Mouse (Mus musculus) hindbrain, embryonic 15.5 days (tissue): Measurements from ENCODE around the gene Mapkapk2. TPM values are rescaled to one million over a fixed set of nuclear protein-coding genes. Genes with fewer than 3 reads are reported as not detected.

ENCODE experiments used
- ATAC-seq: fragments of 200-750 bp; cut with Nextera tagmentation; 2 replicates; pipeline ENCODE4 v1.8.0; 2017; ENCODE audit warnings: low read depth, moderate number of reproducible peaks, moderate TSS enrichment; ENCODE audit not compliant: low FRiP score
- H3K27ac ChIP-seq: fragments of 300-500 bp; sonication (generic); replicated peaks from 2 replicates; pipeline ENCODE4 v1.5.1; 2015; ENCODE audit warnings: mild to moderate bottlenecking, inconsistent platforms
- H3K27me3 ChIP-seq: fragments of 300-500 bp; sonication (generic); 2 replicates; pipeline ENCODE4 v1.6.1; 2015; ENCODE audit warnings: control low read depth, inconsistent platforms
- H3K36me3 ChIP-seq: fragments of 300-500 bp; sonication (generic); 2 replicates; pipeline ENCODE4 v1.6.1; 2015; ENCODE audit warnings: control low read depth, inconsistent platforms
- H3K4me1 ChIP-seq: fragments of 300-500 bp; sonication (generic); replicated peaks from 2 replicates; pipeline ENCODE4 v1.6.1; 2015; ENCODE audit warnings: control low read depth, inconsistent platforms
- H3K4me2 ChIP-seq: fragments of 300-500 bp; sonication (generic); 2 replicates; pipeline ENCODE4 v1.6.1; 2015; ENCODE audit warnings: moderate library complexity, mild to moderate bottlenecking, inconsistent platforms
- H3K4me3 ChIP-seq: fragments of 300-500 bp; sonication (generic); 2 replicates; pipeline ENCODE4 v1.5.1; 2015; ENCODE audit warnings: mild to moderate bottlenecking, inconsistent platforms
- H3K9ac ChIP-seq: fragments of 300-500 bp; sonication (generic); 2 replicates; pipeline ENCODE4 v1.6.1; 2015; ENCODE audit warnings: inconsistent platforms
- H3K9me3 ChIP-seq: fragments of 300-500 bp; sonication (generic); 2 replicates; pipeline ENCODE4 v1.6.1; 2016; ENCODE audit warnings: control low read depth, inconsistent platforms
- WGBS: fragments of 180-500 bp; shearing (Covaris S2); methylation state at CpG from one replicate; pipeline ENCODE4 v1.1.7; 2015; 5-methylcytosine and 5-hydroxymethylcytosine counted together
- polyA plus RNA-seq: library from polyadenylated mRNA; unstranded; fragments of >200 nt; fragmentation: Nextera tagmentation; extraction: Ambion mirVana; gene quantifications from 2 replicates; pipeline ENCODE4 v1.2.1, GENCODE M21; 2015

Gene Mapkapk2
- polyA plus RNA-seq, 1 experiment from 2014 or later: 20.0 TPM

DNA sequence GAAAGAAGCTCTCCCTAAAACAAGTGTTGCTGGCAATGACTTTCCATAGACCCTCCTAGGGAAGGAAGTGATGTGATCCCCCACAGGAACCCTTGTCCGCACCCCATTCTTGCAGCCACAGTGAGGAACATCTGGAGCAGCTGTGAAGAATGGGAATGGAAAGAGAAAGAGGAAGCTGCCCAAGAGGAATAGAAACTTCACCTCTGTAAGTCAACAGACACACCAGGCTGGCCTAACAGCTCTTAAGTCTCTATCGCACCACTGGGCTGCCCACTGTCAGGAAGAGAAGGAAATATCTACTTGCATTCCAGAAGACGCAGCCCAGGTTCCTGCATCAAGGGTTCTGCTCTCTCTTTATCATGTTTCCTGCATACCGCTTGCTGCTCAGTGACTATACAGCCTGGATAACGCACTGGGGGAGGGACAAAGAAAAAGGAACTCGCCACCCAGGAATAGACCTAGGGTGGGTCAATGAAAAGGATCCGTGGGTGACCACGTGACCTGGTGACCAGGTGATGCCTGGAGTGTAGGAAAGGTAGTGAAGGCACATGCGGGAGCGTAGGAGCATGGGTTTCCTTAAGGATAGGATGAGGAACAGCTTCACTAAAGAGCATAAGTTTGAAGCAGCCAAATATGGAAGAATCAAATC is 6.3 kb upstream of the Mapkapk2 start:
- no peak overlapping the region for H3K9ac ChIP-seq
- H3K27ac ChIP-seq: no peak overlapping the region
- no peaks in the 10 kb centered on the region for H3K9me3 ChIP-seq
- no peaks in the 10 kb centered on the region for H3K27me3 ChIP-seq
- no peak for ATAC-seq
- no peaks in the 10 kb centered on the region for H3K36me3 ChIP-seq
- H3K4me2 ChIP-seq: no peak overlapping the region
- WGBS: 85% methylated on average over 10 of the region's 10 CpGs
- no peaks in the 10 kb centered on the region for H3K4me1 ChIP-seq
- H3K4me3 ChIP-seq: no peak overlapping the region

DNA sequence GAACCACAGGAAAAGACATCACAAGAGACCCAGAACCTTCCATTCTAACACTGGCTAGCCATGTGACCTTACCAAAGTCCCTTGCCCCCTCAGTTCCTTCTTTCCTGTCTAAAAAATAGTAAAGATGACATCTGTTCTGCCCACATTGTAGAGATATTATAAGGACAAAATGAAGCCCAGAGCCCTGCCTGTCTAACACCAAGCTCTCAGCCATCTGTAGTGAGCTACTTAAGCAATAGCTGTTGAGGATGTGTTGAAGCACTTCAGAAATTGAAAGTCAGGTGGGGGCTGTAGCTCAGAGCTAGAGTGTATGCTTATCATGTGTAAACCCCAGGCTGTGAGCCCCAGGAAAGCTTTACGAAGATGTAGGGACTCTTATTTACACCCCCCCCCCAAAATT is 3.2 kb upstream of the Mapkapk2 start:
- no peaks in the 10 kb centered on the region for H3K27me3 ChIP-seq
- H3K4me3 ChIP-seq: no peak overlapping the region
- H3K27ac ChIP-seq: no peak overlapping the region
- peaks cover 14% of the 10 kb centered on the region for H3K4me1 ChIP-seq
- no peak overlapping the region for H3K9ac ChIP-seq
- H3K4me2 ChIP-seq: no peak overlapping the region
- H3K9me3 ChIP-seq: no peaks in the 10 kb centered on the region
- H3K36me3 ChIP-seq: no peaks in the 10 kb centered on the region
- ATAC-seq: no peak
- WGBS: 83% methylated on average over 1 of the region's 1 CpGs

DNA sequence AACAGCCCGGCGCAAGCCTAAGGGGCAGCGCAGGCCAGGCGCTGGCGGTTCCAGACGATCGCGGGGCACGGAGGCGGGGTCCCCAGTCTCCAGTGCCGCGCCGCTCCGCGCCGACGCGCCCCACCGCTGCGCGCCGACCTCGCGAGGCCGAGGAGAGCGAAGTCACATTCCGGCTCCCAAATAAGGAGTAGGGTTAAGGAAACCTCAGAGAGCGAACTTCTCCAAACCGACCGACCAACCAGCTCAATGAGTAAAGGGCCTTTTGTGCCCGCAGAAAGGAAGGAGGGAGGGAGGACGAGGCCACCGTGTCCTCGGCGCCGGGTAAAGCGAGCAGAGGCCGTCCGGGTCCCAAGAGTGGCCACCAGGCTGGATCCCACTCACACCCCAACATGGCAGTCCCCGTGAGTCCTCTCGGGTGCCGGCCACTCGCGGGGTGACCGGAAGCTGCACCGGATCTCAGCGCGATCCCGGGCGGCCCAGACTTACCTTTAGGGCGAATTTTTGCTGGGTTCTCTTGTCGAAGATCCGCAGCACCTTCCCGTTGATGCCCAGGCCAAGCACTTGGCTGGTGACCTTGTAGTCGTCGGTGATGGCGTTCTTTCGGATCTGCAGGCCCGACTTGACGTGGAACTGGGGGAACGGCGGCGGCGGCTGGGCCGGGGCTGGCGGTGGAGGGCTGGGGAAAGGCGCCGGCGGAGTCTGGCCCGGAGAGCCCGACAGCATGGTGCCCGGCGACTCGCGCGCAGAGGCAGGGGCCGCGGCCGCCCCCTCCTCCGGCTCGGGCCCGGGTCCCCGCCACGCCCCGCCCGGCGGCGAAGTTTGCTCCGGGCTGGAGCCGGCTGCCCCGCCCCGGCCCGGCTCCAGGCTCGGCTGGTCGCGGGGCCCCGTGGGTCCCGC is 575 bp downstream of the Mapkapk2 start:
- no peaks in the 10 kb centered on the region for H3K36me3 ChIP-seq
- no peaks in the 10 kb centered on the region for H3K27me3 ChIP-seq
- peak overlapping the region; percentile 83 for H3K9ac ChIP-seq
- ATAC-seq: peak; percentile 35
- peaks cover 43% of the 10 kb centered on the region for H3K4me1 ChIP-seq
- H3K4me3 ChIP-seq: peak overlapping the region; percentile 80
- no peaks in the 10 kb centered on the region for H3K9me3 ChIP-seq
- H3K27ac ChIP-seq: peak overlapping the region; percentile 83
- H3K4me2 ChIP-seq: peak overlapping the region; percentile 73
- whole genome bisulfite sequencing: under 1% methylated on average over 89 of the region's 98 CpGs

DNA sequence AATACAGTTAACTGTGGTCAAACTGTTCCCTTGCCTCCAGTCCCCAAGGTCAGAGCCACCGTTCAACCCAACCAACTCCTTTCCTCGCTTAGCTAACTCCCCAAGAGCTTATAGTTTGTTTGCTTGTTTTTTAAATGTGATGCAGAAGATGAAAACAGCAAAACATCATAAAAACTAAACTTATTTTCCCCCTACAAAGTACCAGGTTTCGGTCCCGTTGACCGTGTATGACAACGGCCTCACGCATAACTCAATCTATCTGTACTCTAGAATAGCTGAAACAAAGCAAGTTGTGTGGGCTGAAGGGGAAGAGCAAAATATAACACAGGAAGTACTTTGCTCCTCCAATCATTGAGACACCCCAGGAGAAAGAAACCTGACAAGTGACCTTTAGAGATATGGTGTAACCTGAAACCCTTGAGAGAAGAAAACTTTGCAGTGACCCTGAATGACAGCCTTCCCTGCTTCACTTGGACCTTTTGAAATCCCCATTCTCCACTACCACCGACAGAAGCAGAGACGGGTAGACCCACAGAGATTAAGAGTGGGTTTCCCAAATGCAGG is 1.4 kb downstream of the Mapkapk2 start:
- no peak for ATAC-seq

DNA sequence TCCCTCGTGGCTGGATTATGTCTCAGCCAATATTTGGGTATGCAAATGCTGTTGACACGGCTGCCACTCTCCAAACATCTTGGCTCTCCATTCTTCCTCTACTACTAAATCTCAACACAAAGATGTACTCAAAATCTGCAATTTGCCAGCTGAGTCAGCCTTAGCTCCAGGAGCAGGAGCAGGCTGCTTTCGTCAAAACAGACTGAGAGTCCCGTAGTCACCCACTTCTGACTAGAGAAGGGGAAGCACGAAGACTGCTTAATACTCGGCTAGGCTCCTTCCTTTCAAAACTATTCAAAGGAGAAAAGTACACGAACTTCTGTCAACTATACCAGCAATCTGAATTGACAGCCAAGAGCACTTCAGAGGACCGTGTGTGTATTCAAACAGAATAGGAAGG is 2.1 kb downstream of the Mapkapk2 start:
- Histone ChIP-seq H3K27ac (no peak overlapping the region), H3K9me3 (no peaks in the 10 kb centered on the region), H3K36me3 (no peaks in the 10 kb centered on the region), H3K9ac (peak overlapping the region; percentile 83; the same call in 1 of the 2 replicates), H3K4me1 (peaks cover 47% of the 10 kb centered on the region), H3K4me3 (peak overlapping the region; percentile 80), H3K4me2 (peak overlapping the region; percentile 73), H3K27me3 (no peaks in the 10 kb centered on the region)
- WGBS: 15% methylated on average over 8 of the region's 8 CpGs
- ATAC-seq: no peak

More for the DNA sequence above, 1.4 kb downstream of the Mapkapk2 start:
- Histone ChIP-seq H3K4me1 (peaks cover 43% of the 10 kb centered on the region), H3K9ac (peak overlapping the region; percentile 83), H3K9me3 (no peaks in the 10 kb centered on the region), H3K36me3 (no peaks in the 10 kb centered on the region), H3K27me3 (no peaks in the 10 kb centered on the region), H3K4me2 (peak overlapping the region; percentile 73), H3K4me3 (peak overlapping the region; percentile 80), H3K27ac (peak overlapping the region; percentile 83)
- WGBS: 26% methylated on average over 9 of the region's 9 CpGs

DNA sequence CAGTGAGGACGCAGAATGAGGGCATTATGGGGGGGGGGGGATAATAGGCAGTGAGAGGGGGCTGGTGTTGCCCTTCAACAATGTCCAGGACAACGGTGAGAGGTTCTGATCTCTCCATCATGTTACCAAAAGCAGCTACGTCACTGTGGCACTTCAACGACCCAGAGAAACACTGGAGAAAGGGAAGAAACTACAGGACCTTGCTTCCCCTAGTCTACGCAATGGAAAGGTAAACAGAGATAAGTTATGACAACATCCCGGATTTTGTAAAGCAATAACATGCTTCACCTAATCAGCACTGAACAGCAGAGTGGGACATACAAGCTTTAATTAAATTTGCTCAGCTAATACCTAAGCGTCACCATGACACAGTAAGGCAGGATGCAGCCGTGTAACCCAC is 3.7 kb downstream of the Mapkapk2 start:
- H3K27me3 ChIP-seq: no peaks in the 10 kb centered on the region
- ATAC-seq: no peak
- H3K4me3 ChIP-seq: no peak overlapping the region
- H3K9ac ChIP-seq: no peak overlapping the region
- 82% methylated on average over 8 of the region's 8 CpGs for WGBS
- no peaks in the 10 kb centered on the region for H3K36me3 ChIP-seq
- H3K27ac ChIP-seq: no peak overlapping the region
- H3K4me2 ChIP-seq: no peak overlapping the region
- H3K4me1 ChIP-seq: peaks cover 64% of the 10 kb centered on the region
- H3K9me3 ChIP-seq: no peaks in the 10 kb centered on the region

DNA sequence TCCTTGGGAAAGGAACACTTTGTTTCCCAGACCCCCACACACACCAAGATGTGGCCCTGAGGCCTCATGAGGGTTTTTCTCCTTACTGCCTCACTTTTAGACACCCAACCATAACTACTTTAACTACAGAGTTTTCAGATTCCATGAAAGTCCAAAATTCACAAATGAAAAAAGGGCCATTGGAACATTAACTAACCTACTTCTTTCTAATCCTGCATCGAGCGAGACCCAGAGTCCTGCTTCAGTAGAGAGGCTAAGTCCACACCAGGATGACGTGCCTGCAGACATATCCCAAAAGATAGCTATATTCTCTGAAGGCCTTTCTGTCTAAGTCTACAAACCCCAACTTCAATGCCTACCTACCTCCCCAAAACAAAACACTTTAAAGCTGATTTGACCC is 4.8 kb downstream of the Mapkapk2 start:
- WGBS: 92% methylated on average over 3 of the region's 3 CpGs
- Histone ChIP-seq H3K27me3 (no peaks in the 10 kb centered on the region), H3K27ac (no peak overlapping the region), H3K9me3 (no peaks in the 10 kb centered on the region), H3K4me2 (no peak overlapping the region), H3K4me1 (peaks cover 68% of the 10 kb centered on the region), H3K36me3 (no peaks in the 10 kb centered on the region), H3K4me3 (no peak overlapping the region), H3K9ac (no peak overlapping the region)
- ATAC-seq: no peak

DNA sequence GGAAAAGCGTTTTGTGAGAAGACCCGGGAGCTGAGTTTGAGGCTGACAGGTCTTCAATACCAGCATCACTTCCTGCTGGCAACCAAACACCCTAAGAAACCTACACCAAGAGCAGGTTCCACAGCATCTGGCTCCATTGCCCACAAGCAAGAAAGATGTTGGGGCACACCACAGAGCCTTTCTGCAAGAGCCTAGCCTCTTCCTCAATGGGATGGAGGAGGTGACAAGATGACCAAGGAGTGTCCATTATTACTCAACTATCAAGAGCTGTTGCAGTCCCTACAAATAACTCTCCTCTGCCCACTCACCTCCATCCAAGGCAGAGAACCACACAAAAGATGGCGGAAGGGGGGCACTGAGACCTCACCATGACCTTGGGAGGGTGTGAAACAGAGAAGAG is 5.5 kb downstream of the Mapkapk2 start:
- Histone ChIP-seq H3K4me2 (no peak overlapping the region), H3K9ac (no peak overlapping the region), H3K27me3 (no peaks in the 10 kb centered on the region), H3K4me1 (peaks cover 71% of the 10 kb centered on the region), H3K4me3 (no peak overlapping the region), H3K36me3 (no peaks in the 10 kb centered on the region), H3K9me3 (no peaks in the 10 kb centered on the region), H3K27ac (no peak overlapping the region)
- 86% methylated on average over 3 of the region's 3 CpGs for WGBS
- ATAC-seq: no peak

DNA sequence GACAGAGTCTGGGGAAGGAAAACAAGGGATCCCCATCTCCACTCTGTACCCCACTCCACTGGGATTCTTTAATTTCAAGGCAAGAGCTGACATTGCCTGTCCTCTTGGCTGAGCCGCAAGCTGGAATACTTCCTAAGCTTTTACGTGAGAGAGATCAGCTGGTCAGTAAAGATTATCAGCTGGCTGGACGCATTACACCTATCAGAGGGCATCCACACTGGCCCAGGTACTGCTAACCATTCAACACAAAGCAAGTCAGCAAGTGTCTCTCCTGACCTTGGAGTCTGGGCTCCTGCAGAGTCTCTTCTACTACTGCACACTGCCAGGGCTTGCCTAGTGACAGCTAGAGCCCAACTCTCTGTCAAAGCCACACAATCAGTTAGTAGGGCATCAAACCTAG is 6.1 kb downstream of the Mapkapk2 start:
- Histone ChIP-seq H3K4me1 (peaks cover 76% of the 10 kb centered on the region), H3K27me3 (no peaks in the 10 kb centered on the region), H3K36me3 (no peaks in the 10 kb centered on the region), H3K9ac (no peak overlapping the region), H3K27ac (no peak overlapping the region), H3K4me2 (no peak overlapping the region), H3K4me3 (no peak overlapping the region), H3K9me3 (no peaks in the 10 kb centered on the region)
- WGBS: 94% methylated on average over 3 of the region's 3 CpGs
- no peak for ATAC-seq

DNA sequence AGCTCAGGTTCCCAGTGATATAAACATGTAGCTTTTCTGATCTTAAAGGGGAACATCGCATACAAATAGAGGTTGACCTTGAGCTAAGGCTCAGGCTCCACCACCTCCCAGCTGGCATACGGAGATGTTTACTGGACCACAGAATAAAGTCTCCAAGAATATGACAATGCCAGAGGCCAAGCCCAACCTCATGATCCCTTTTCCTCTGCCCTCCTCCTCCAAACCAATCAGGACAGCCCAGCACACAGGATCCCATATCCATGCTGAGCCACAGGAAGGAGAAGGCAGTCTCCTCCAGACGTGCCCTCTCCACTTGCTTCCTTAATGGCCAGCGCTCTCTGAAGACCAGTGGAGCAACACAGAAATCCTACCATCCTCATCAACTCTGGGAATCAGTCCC is 6.7 kb downstream of the Mapkapk2 start:
- Histone ChIP-seq H3K9me3 (no peaks in the 10 kb centered on the region), H3K4me2 (no peak overlapping the region), H3K27me3 (no peaks in the 10 kb centered on the region), H3K27ac (no peak overlapping the region), H3K4me3 (no peak overlapping the region), H3K9ac (no peak overlapping the region), H3K4me1 (peaks cover 76% of the 10 kb centered on the region), H3K36me3 (no peaks in the 10 kb centered on the region)
- no peak for ATAC-seq
- WGBS: 75% methylated on average over 4 of the region's 4 CpGs

DNA sequence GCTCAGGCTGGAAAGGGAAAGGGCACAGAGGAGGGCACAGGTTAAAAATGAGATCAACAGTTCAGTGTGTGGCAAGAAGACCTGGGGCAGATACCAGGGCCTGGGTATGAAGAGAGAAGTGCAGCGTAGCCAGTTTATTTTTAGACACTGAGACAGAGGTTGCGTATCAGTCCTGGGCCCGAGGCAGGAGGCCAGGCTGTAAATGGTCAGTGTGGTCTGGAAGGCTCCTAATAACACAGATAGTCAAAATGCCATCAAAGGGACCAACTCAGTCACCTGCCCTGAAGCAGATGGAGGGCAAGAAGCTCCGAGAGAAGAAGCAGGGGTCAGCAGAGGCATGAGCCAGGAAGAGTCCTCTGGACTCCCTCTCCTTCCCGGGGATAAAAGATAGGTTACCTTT is 7.4 kb downstream of the Mapkapk2 start:
- no peak for ATAC-seq
- peaks cover 76% of the 10 kb centered on the region for H3K4me1 ChIP-seq
- H3K9me3 ChIP-seq: no peaks in the 10 kb centered on the region
- H3K27me3 ChIP-seq: no peaks in the 10 kb centered on the region
- H3K9ac ChIP-seq: no peak overlapping the region
- 89% methylated on average over 5 of the region's 5 CpGs for WGBS
- H3K4me2 ChIP-seq: no peak overlapping the region
- no peaks in the 10 kb centered on the region for H3K36me3 ChIP-seq
- no peak overlapping the region for H3K4me3 ChIP-seq
- no peak overlapping the region for H3K27ac ChIP-seq

DNA sequence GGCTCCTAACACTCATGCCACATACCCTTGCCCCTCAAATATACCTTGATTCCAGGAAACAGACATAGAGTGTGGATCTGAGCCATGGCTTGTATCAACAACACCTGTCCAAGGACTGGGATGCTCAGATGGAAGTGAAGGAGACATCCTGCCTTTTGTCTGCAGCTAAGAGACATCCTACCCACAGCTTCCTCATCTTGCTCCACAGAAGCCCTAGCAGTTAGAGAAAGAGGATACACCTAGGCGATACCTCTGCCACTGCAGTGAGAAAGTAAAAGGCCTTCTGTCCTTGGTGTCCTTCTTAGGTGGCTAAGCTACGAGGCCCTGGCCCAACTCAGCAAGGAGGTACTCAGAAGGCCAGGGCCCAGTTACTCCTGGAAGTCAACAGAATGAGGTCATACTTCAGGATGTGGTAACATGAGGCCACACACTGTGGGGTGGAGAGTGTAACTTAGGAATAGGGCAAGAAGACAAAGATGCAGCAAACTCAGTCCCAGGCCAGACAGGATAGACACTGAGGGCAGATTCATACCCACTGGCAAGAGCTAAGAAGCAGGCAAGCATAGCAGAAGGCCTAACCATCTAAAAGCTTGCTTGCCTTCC is 8.0 kb downstream of the Mapkapk2 start:
- no peaks in the 10 kb centered on the region for H3K27me3 ChIP-seq
- H3K4me2 ChIP-seq: no peak overlapping the region
- WGBS: 91% methylated on average over 2 of the region's 2 CpGs
- H3K27ac ChIP-seq: no peak overlapping the region
- H3K36me3 ChIP-seq: no peaks in the 10 kb centered on the region
- H3K4me3 ChIP-seq: no peak overlapping the region
- peaks cover 75% of the 10 kb centered on the region for H3K4me1 ChIP-seq
- ATAC-seq: no peak
- H3K9ac ChIP-seq: no peak overlapping the region
- no peaks in the 10 kb centered on the region for H3K9me3 ChIP-seq
